Mouse (Mus musculus) cerebellum, adult 11-12 months (tissue): ENCODE results near the gene Lcp1.

Experiments used
- DNase-seq: peaks from one replicate; pipeline ENCODE4 v3.0.0; 2022

The Lcp1 gene

DNA sequence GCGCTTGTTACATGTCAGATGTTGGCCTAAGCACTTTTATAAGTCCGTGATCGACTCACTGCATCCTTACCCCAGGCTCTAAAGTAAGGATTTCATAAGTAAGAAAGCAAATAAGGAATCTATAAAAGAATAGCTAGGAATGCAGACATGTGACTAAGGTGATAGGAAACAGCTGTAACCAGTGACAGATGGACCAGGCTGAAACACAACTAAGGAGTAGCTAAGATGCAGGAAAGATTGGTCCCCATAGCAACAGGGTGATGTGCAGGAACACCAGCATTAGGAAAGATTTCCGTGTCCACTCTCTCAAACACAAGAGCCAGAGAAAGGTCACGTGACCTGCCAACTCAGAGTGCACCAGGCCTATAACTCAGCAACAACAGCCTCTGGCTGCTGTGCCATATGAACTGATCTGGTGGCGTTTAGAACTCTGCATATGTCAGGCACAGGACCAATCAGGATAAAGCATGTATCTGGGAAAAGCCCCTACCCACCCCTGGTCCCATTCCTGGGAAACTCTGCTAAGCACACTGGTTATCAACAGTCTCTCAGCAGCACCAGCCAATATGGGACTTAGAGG, 77.8 kb downstream of the Lcp1 start:
- no peak for DNase-seq

DNA sequence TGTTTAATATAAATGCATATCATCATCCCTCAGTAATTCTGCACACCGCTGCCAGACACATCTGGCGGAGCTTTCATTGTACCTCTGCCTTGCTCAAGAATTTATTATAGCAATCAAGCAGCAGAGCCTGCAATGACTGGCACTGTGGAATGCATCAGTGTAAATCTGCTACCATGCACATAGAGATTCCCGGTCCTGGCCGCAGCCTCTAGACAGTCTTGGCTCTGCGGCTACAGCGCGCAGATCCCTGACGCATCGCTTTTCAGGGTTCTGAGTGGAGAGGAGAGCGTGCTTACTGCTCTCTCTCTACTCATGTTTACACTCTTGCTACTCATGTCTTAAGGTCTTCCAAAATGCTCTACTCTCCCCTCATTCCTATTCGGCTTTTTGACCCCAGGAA, 82.9 kb downstream of the Lcp1 start:
- no peak for DNase-seq

DNA sequence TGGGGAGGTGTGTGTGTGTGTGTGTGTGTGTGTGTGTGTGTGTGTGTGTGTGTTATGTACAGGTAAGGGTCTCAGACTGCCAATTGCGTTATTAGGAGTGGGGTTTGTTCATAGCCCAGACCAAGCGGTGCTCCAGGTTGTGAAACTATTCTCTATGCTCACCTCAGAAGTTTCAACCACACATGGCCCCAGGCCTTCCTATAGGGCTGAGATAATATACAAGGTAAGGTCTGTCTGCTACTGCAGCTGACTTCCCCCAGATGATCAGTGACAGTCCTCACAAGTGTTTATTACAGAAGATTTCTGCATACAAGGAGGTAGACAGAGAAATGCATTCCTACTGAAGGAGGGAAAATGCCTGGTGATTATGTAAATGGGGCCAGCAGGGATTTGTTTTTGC, 87.9 kb downstream of the Lcp1 start:
- DNase-seq = no peak

DNA sequence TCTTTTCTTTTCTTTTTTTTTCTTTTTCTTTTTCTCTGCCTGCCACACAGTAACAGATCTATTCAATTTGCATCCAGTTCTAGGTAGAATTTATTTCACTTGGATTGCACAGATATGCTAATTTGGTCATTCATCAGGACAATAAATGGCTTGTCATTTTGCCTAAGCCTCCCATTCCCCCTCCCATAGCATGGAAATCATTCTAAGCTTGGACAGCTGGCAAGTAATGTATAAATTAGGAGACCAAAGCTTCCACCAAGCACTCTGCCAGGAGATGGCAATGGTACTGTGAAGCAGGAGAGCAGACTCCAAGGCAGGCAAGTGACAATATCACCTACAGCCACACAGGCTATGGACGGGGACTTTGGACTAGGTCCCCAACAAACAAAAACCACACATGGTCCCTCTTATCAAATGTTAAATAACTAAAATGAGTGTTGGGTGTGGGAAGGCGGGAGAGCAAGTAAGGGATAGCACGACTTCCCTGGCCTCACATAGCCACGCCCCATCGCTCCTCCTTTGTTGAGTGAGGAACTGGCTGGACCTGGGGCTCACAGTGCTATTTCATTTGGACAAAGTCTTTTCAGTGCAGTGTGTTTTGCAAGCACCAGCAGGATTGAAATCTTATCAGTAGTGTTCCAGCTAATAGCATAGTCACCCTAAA, 88.5 kb downstream of the Lcp1 start:
- DNase-seq = no peak

DNA sequence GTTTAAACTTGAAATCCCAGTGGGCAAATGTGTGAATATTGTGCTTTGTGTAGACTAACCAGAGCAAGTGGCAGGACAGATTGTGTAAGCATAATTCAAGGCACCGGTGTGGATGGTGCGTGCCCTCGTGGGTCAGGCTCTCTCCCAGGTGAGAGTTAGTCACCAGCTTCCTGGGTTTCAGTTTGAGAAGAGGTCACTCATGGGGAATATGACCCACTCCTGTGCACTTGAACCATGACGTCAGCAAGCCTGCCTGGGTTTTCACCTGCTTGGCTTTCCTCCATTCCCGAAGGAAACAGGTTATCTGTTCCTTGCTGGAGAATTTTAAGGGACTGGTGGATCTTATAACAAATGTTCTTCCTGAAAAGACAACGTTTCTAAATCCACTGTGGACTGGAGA, 91.5 kb downstream of the Lcp1 start:
- no peak for DNase-seq

DNA sequence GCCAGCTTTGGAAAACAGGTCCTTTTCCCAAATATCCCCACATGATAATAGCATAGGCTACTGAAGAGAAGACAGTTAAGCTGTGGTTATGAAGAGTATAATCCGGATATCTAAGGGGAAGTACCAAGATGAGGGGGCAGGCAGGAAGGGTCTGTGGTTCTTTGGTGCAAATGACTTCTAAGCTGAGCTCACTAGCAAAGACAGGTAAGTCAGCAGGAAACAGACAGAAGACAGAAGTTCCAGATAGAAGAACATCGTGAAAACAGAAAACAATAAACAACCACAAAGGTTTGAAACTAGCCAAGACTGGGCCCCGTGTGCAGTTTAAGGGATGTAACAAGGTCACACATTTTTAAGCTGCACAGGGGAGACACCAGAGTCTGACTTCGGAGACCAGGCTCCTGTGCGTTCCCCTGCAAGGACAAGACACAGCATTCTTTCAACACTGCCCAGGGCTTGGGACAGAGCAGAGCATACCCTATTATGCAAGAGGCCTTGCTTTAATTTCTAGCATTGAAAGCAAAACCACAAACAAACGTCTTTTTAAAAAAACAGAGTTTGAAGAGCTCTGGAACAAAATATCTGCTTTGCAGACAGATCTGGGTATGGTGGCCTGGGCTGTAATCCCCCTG, 96.7 kb downstream of the Lcp1 start:
- DNase-seq = no peak

DNA sequence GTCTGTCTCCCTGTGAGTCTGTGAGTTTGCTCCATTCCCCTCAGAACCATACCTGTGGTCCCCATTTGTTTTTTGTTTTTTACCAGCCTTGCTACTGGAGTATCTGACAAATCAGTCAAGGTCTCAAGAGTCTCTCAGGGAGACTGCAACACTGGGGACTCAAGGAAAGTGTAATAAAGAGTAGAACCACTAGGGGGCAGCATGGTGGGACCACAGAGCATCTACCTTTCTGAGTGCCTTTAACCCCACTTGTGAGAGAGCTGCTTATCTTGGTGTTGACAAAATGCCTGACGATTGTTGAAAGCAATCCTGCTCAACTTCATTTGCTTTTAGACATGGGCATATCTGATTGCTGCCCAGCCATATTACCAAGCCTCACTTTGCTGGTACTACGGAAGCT, 98.9 kb downstream of the Lcp1 start:
- peak; percentile 5 for DNase-seq

DNA sequence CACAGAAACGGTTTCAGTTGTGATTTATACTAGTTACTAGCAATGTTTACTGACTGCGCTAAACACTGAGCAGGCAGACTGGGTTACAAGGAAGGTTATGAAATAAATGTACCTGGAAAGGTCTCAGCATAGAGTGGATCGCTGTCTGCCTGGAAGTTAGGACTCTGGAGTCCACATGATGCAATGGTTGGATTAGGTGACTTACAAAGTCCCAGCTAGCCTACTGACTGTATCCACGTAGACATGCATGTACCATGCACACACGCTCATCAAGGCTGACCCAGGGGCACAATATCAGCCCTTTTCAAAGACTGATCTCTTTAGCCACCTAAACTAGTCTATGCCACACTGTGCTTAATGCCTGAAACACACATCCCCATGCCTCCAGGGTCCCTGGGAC, 102.2 kb downstream of the Lcp1 start:
- no peak for DNase-seq

DNA sequence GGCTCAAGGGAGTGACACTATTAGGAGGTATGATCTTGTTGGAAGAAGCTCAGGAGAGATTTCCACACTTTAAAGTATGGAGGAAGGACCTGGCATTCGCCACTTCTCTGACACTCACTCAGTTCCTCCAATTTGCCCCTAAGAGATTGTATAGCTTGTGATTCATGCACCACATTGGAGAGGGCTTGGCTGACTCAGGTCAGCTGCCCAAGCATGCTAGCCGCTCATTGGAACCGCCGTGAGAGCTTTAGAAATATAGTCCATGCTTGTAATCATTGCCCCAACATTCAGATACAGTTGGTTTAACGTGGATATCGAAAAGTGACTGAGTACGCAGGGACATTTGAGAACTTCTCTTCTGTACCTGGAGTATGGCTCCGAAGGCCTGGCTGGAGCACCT, 104.7 kb downstream of the Lcp1 start:
- DNase-seq = no peak

DNA sequence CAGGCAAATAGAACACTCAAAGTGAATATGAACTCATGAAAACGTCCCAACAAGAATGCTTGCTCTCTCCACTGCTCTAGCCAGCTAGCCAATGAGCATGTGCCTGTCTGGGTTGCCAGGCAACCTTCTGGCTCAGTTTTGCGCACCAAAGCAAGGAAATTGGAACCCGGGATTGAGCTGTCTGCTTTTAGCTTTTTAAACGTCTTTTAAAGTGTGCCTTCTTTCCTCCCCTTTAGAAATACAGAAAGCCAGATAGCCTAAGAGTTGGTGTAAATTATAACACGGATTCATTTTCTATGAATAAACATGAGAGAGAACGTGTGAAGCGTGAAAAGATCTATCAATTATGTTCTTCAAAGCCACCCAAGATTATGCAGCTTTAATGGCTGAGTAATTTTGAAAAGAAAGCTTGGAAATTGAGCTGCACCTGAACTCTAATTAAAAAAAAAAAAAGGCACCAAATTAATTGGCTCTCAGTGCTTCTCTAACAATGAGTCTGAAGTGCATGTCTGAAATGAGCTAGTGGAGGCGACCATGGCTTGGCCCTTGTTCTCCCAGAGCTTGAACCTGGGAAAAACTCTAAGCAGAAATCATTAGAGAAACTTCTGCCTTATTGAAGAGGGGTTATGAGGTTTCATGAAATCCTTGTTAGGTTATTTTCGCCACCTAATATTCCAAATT, 105.2 kb downstream of the Lcp1 start:
- DNase-seq = no peak

DNA sequence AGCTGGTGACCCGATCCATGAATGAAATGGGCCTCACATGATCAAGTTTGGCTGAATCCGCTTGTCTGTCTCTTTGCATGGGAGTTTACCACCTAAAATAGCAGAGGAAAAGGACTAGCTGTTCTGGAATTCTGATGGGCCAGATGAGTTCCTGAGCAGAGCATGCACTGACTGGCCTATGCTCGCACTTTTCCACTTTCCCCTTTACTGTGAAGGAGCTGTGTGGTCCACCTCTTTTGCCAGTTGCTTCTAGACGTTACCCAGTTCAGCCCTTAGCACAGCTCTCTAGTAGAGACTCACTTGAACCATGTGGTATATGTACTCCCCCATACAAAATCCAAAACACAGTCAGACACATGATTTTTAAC, 105.7 kb downstream of the Lcp1 start:
- DNase-seq = no peak

DNA sequence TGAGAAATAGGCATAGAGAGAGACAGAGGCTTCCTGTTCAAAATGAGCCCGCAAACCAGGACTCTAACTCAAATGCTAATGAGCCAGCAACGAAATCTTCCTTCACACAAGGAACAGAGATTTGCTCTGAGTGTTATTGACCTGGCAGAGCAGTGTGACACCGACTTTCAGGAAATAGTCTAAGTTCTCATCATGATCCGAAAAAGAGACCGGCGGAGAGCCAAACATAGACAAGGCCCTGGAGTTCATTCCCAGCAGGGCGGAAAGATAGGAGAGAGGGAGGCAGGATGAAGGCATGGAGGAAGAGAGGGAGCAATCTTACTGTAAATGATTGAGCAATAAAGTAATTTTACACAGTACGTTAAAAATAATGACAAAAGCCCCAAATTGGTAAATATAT, 106.2 kb downstream of the Lcp1 start:
- DNase-seq = no peak

DNA sequence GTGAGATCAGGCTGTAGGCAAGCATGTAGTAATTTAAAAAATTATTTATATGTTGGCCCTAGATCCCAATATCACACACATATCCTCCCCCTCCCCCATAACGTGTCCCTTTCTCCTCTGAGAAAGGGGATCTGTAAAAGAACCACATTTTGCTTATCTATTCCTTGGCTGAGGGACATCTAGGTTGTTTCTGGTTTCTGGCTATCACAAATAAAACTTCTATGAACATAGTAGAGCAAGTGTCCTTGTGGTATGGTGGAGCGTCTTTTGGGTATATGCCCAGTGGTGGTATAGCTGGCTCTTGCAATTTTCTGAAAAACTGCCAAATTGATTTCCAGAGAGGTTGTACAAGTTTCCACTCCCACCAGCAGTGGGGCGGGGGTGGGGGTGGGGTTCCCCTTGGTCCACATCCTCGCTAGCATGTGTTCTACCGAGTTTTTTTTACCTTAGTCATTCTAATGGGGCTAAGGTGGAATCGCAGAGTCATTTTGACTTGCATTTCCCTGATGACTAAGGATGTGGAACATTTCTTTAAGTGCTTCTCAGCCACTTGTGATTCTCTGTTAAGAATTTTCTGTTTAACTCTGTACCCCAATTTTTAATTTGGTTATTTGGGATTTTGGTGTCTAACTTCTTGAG, 107.3 kb downstream of the Lcp1 start:
- no peak for DNase-seq

DNA sequence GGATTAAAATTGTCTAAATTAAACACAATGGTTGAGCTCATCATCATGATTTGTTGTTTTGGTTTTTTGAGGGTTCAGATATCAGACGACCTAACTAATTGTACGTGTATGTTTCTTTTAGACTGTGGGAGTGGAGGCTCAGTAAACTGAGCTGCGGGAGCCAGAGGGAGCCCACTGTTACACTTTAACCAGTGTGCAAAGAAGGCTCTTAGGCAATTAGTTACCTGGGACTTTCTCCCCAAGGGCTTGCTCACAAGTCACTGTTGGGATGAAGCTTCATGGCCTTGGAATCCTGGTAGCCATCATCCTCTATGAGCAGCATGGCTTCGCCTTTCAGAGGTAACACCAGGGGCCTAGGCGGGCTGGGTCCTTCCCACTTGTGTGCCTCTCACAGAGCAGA, 111.2 kb downstream of the Lcp1 start, which contains the start of gene Cpb2:
TSS of gene Cpb2 (plus strand) at position 201 of the 400 bp plus-strand sequence.
- no peak for DNase-seq

DNA sequence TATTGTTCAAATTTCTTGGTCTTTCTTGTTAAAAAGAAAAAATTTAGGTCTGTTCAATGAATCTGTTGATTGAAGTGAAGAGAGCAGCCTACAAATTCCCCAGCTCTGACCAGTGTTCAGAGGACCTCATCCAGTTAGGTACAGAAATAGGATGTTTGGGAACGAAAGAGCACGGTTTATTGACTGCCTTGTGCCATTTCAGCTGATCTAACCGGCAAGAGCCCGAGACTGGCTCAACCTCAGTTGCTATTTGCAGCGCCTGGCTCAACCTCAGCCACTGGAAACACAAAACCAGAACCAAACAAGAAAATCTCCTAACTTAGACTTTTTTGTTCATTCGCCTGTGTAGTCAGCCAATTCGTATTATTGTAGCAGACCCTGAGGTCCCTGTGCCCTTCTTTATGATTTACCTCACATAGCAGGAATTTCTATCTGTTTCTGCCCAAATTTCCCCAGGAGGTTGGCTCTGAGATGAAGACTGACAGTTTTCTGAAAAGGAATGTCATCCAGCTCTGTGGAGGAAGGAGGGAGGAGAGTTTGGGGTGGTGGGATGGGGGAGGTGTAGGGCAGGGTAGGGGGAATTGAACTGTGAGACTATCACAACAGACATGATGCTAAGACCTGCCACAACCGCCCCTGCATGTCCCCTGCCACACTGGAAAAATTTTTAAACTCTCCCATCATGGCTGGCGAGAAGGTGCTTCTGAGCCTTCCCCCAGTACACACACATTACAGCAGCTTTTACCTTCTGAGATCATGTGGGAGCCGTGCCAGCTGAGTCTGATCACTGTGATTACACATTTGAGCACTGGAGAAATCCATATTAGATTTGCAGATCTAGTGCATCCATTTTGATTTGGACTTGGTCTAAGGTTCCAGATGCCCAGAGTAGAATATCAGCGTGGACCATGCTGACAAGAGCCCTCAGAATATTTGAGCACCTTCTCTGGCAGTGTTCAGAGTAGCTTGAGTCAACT, 115.4 kb downstream of the Lcp1 start:
- DNase-seq = no peak

DNA sequence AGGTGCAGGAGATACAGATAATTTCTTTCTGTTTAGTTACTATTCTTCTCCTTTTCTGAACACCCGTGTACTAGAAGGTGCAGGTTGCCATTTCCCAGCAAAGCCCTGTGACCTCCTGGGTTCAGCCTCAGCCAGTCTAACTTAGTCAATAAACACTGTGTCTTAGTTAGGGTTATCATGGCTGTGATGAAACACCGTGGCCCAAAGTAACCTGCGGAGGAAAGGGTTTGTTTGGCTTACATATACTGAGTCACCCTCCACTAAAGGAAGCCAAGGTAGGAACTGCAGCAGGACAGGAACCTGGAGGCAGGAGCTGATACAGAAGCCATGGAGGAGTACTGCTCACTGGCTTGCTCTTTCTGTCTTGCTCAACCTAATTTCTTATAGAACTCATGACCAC, 119.5 kb downstream of the Lcp1 start:
- DNase-seq = no peak

DNA sequence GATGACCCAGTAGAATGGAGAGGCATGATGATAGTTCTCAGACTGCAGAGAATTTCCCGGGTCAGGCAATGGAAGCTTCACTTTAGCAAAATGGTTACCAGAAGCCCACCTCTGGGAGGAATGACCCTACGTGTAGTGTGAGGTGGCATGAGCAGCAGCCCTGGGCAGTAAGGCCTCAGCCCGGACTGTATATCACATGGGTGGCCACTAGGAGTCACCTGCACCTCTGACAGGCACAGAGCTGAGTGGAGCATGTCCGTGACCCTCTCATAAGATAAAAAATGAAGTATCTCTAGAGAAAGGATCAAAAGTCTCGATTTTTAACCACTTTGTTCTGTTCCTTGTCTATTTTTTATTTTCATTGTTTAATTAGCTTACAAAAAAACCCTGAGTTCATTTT, 125.6 kb downstream of the Lcp1 start:
- DNase-seq = no peak

DNA sequence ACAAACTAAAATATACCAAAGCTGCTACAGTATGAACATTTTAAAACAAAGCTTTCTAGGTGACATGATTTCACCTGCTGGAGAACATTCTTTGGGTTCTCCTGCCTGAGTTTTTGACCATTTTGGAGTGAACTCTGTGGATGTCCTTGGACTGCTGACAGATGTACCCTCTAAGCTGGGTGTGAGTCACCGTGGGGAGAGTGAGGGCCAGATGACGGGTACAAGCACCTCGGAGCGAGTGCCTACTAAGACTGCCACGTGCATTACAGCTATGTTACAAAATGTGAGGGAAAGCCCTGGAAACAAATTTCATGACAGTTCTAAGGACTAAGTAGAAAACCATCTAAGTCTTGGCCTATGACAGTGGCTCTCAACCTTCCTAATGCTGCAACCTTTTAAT, 138.6 kb downstream of the Lcp1 start:
- DNase-seq = no peak

DNA sequence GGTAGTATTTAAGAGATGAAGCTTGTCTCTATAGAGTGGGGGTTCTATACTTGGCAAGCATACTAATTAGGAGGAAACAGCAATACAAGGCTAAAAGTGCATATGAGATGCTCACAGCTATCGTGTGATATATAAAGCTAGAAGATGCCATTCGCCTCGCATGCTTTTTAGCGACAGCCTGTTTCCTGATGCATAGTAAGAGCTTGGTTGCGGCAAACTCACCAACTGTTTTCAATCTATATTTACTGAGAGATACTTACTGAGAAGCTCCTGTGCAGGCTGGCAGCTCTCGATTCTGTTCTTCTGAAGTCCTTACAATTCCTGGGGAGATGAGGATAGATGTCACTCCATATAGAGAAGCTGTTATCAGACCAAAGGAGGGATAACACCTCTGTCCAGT, 148.8 kb downstream of the Lcp1 start:
- no peak for DNase-seq

DNA sequence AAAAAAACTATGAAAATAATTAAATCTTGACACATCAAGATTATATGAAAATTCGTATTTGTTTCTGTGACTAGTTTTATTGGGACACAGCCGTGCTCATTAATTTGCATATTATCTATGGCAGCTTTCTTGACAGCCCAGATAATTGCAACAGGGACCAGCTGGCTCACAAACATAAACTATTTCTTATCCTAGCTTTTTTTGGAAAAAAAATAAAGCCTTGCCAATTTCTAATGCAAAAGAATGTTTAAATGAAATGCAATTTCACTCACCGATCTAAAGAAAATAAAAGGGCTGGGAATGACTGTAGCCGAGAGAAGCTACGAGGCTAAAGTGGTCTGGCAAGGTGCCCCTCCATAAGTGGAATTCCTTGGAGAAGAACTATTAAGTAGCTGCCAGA, 149.5 kb downstream of the Lcp1 start:
- no peak for DNase-seq
